Mouse (Mus musculus): ENCODE results near the gene Slc27a5. TPM values are rescaled to one million over a fixed set of nuclear protein-coding genes. Genes with fewer than 3 reads are reported as not detected.

Slc27a5 gene
- polyA plus RNA-seq, 1 experiment from 2014 or later = not detected

DNA sequence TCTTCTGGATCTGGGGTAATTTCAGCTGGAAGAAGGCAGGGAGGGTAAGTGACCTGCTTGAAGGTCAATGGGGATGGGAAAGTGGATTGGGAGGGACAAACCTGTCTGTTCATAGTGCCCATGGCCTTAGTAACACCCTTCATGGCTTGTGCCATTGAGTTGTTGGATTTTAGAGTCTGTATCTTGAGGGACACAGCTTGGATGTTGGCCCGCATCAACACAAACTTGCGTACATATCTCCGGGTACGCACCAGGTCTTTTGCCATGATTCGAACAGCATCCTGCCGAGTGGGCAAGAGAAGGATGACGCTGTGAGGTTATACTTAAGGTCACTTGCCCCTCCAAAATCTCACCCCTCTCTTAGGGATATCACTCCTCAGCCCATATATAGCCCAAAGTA is 34.5 kb upstream of the Slc27a5 start:
- no peak for ATAC-seq (ENCODE audit: insufficient number of reproducible peaks, insufficient read depth, low FRiP score, low read depth)
- Histone ChIP-seq H3K36me3 (ENCODE audit: control insufficient read depth, insufficient read depth, low read length) (peaks cover 72% of the 10 kb centered on the region), H3K27me3 (ENCODE audit: control insufficient read depth, insufficient read depth, low read length) (no peaks in the 10 kb centered on the region), H3K4me2 (replicated peaks; ENCODE audit: low read depth, low read length) (no peak overlapping the region), H3K27ac (ENCODE audit: low read length) (no peak overlapping the region), H3K4me1 (ENCODE audit: control insufficient read depth, insufficient read depth, low read length) (peaks cover 23% of the 10 kb centered on the region), H3K9ac (replicated peaks; ENCODE audit: low read depth, low read length) (no peak overlapping the region), H3K9me3 (ENCODE audit: control insufficient read depth, low read depth, low read length) (no peaks in the 10 kb centered on the region), H3K4me3 (ENCODE audit: low read depth, low read length) (no peak overlapping the region)
- 90% methylated on average over 7 of the region's 7 CpGs for WGBS

DNA sequence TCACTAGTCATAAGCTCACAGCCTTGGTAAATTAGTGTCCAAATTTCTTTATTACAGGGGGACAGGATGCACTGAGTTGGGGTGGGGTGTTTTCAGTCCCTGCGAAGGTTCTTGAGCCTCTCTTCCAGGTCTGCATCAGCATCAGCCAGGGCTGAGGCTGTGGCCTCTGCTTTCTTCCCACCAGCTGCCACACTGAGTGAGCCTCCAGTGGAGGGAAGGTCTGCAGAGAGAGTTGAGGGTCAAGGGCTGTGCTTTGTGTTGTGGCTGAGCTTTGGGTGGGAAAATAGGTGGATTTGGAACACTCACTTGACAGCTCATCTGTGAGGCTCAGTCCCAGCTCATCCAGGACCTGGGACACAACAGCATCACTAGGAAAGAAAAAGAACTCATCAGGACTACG is 34.0 kb upstream of the Slc27a5 start:
- no peak for ATAC-seq (ENCODE audit: insufficient number of reproducible peaks, insufficient read depth, low FRiP score, low read depth)
- 81% methylated on average over 2 of the region's 2 CpGs for WGBS

DNA sequence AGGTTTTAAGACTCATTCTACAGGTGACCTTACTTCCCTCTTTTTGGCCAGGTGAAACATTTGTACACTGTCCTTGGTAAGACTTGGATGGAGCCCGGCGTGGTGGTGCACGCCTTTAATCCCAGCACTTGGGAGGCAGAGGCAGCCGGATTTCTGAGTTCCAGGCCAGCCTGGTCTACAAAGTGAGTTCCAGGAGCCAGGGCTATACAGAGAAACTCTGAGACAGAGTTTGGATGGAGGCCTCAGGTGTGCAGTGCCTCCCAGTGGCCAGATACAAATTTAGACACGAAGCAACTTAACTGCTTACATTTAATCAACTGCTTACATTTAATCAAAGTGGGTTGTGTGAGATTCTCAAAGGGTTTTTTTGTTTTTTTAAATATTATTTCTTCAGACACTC is 33.1 kb upstream of the Slc27a5 start:
- no peak overlapping the region for H3K27ac ChIP-seq (ENCODE audit: low read length)
- ATAC-seq (ENCODE audit: insufficient number of reproducible peaks, insufficient read depth, low FRiP score, low read depth) = no peak
- no peak overlapping the region for H3K9ac ChIP-seq (replicated peaks; ENCODE audit: low read depth, low read length)
- no peaks in the 10 kb centered on the region for H3K27me3 ChIP-seq (ENCODE audit: control insufficient read depth, insufficient read depth, low read length)
- 71% methylated on average over 5 of the region's 5 CpGs for WGBS
- peaks cover 82% of the 10 kb centered on the region for H3K36me3 ChIP-seq (ENCODE audit: control insufficient read depth, insufficient read depth, low read length)
- H3K4me2 ChIP-seq (replicated peaks; ENCODE audit: low read depth, low read length) = no peak overlapping the region
- H3K9me3 ChIP-seq (ENCODE audit: control insufficient read depth, low read depth, low read length) = no peaks in the 10 kb centered on the region
- no peak overlapping the region for H3K4me3 ChIP-seq (ENCODE audit: low read depth, low read length)
- peaks cover 21% of the 10 kb centered on the region for H3K4me1 ChIP-seq (ENCODE audit: control insufficient read depth, insufficient read depth, low read length)

More for the DNA sequence above, 34.0 kb upstream of the Slc27a5 start:
- no peak overlapping the region for H3K4me3 ChIP-seq (ENCODE audit: low read depth, low read length)
- H3K27ac ChIP-seq (ENCODE audit: low read length) = no peak overlapping the region
- no peak overlapping the region for H3K4me2 ChIP-seq (replicated peaks; ENCODE audit: low read depth, low read length)
- no peaks in the 10 kb centered on the region for H3K27me3 ChIP-seq (ENCODE audit: control insufficient read depth, insufficient read depth, low read length)
- H3K9ac ChIP-seq (replicated peaks; ENCODE audit: low read depth, low read length) = no peak overlapping the region
- H3K9me3 ChIP-seq (ENCODE audit: control insufficient read depth, low read depth, low read length) = no peaks in the 10 kb centered on the region
- H3K36me3 ChIP-seq (ENCODE audit: control insufficient read depth, insufficient read depth, low read length) = peaks cover 77% of the 10 kb centered on the region
- H3K4me1 ChIP-seq (ENCODE audit: control insufficient read depth, insufficient read depth, low read length) = peaks cover 23% of the 10 kb centered on the region

DNA sequence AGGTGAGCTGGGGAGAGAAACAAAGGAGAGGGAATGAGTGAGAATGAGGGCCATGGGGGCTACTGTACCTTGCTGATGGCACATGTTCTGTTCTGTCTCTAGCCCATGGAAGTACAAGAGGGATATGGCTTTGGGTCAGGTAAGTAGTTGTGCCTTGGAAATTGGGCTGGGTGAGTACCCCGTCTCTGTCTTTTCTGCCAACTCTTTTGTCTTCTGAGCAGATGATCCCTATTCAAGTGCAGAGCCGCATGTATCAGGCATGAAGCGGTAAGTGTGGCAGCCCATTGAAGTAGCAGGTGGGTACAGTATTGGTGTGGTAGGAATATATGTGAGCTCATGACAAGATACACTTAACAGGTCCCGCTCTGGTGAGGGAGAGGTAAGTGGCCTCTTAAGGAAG is 31.0 kb upstream of the Slc27a5 start:
- Histone ChIP-seq H3K4me1 (ENCODE audit: control insufficient read depth, insufficient read depth, low read length) (peaks cover 22% of the 10 kb centered on the region), H3K4me2 (replicated peaks; ENCODE audit: low read depth, low read length) (no peak overlapping the region), H3K36me3 (ENCODE audit: control insufficient read depth, insufficient read depth, low read length) (peaks cover 78% of the 10 kb centered on the region), H3K9ac (replicated peaks; ENCODE audit: low read depth, low read length) (no peak overlapping the region), H3K27me3 (ENCODE audit: control insufficient read depth, insufficient read depth, low read length) (no peaks in the 10 kb centered on the region), H3K27ac (ENCODE audit: low read length) (no peak overlapping the region), H3K9me3 (ENCODE audit: control insufficient read depth, low read depth, low read length) (no peaks in the 10 kb centered on the region), H3K4me3 (ENCODE audit: low read depth, low read length) (no peak overlapping the region)
- no peak for ATAC-seq (ENCODE audit: insufficient number of reproducible peaks, insufficient read depth, low FRiP score, low read depth)
- WGBS = 96% methylated on average over 4 of the region's 4 CpGs

DNA sequence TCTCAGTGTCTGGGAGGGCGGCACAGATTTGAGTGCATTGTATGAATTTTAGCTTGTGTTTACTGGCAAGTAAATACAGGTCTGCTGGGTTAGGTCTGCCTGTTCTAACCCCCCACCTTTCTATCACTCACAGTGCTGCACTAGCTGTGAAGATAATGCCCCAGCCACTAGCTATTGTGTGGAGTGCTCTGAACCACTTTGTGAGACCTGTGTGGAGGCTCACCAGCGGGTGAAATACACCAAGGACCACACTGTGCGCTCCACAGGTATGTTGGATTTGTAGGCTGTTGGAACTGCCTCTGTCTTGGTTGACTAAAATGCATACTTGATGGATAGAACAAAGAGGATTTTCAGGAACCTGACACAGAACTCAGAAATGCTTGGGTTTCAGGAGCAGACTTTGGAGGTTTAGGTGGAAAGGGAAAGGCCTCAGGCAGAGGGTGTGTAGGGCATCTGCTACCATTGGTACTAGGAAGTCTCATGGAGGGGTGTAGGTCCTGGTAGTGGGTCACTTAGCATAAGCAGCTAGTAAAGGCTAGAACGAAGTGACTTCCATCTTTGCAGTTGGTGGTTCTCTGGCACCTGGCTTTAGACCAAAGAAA is 27.6 kb upstream of the Slc27a5 start:
- Histone ChIP-seq H3K9me3 (ENCODE audit: control insufficient read depth, low read depth, low read length) (no peaks in the 10 kb centered on the region), H3K4me3 (ENCODE audit: low read depth, low read length) (peak overlapping the region; percentile 91), H3K4me1 (ENCODE audit: control insufficient read depth, insufficient read depth, low read length) (peaks cover 15% of the 10 kb centered on the region), H3K9ac (replicated peaks; ENCODE audit: low read depth, low read length) (peak overlapping the region; percentile 96), H3K27me3 (ENCODE audit: control insufficient read depth, insufficient read depth, low read length) (no peaks in the 10 kb centered on the region), H3K27ac (ENCODE audit: low read length) (no peak overlapping the region), H3K36me3 (ENCODE audit: control insufficient read depth, insufficient read depth, low read length) (peaks cover 53% of the 10 kb centered on the region), H3K4me2 (replicated peaks; ENCODE audit: low read depth, low read length) (peak overlapping the region; percentile 99)
- WGBS = 36% methylated on average over 4 of the region's 4 CpGs
- no peak for ATAC-seq (ENCODE audit: insufficient number of reproducible peaks, insufficient read depth, low FRiP score, low read depth)

DNA sequence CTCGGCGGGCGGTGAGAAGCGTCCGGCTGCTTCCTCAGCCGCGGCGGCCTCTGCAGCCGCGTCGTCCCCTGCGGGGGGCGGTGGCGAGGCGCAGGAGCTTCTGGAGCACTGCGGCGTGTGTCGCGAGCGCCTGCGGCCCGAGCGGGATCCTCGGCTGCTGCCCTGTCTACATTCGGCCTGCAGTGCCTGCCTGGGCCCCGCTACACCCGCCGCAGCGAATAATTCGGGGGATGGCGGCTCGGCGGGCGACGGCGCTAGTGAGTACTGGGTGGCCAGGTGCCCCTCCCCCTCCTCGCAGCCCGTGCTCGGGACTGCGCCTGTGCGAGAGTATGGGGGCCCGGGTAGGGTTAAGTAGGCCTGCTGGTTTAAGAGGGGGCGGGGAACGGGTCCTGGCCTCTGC is 26.8 kb upstream of the Slc27a5 start:
- peak overlapping the region; percentile 99 for H3K27ac ChIP-seq (ENCODE audit: low read length)
- peaks cover 45% of the 10 kb centered on the region for H3K36me3 ChIP-seq (ENCODE audit: control insufficient read depth, insufficient read depth, low read length)
- H3K9ac ChIP-seq (replicated peaks; ENCODE audit: low read depth, low read length) = peak overlapping the region; percentile 96
- peaks cover 15% of the 10 kb centered on the region for H3K4me1 ChIP-seq (ENCODE audit: control insufficient read depth, insufficient read depth, low read length)
- no peaks in the 10 kb centered on the region for H3K9me3 ChIP-seq (ENCODE audit: control insufficient read depth, low read depth, low read length)
- H3K4me2 ChIP-seq (replicated peaks; ENCODE audit: low read depth, low read length) = peak overlapping the region; percentile 99
- WGBS = under 1% methylated on average over 40 of the region's 44 CpGs
- H3K4me3 ChIP-seq (ENCODE audit: low read depth, low read length) = peak overlapping the region; percentile 91
- peak; percentile 61 for ATAC-seq (ENCODE audit: insufficient number of reproducible peaks, insufficient read depth, low FRiP score, low read depth)
- no peaks in the 10 kb centered on the region for H3K27me3 ChIP-seq (ENCODE audit: control insufficient read depth, insufficient read depth, low read length)

DNA sequence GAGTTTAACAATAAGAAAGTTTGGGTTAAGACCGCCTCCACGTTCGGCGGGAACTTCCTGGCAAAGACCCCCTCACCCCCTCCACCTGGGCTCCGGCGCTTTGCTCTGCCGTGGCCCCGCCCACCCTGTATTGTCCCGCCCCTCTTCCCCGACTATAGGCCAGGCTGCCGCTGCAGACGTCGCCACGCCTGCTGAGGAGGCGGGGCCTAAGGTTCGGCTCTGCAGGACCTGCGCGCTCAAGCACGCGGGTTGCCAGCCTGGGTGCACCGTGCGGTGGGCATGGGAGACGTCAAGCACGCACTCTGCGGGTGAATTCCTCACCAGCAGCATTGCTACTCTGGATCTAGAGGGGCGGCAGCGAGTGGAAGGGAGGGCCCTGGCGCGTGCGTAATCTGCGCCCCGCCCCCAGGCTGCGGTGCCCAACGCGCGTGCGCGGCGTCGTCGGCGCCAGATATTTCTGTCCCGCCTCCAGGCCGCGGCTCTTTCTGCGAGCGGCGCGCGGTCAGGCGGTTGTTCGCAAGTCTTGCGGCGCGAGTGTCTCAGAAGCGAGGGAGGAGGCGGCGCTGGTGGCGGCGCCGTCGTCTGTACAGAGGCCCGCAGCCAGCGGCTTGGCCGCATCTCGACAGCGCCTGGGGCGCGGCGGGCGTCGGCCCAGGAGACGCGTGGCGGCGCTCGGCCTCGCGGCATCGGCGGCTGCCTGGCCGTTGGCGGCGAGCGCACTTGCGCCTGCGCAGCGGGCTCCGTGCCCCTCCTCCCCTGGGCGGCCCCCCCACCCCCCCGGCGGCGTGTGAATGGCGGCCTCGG is 26.1 kb upstream of the Slc27a5 start:
- Histone ChIP-seq H3K27ac (ENCODE audit: low read length) (peak overlapping the region; percentile 99), H3K9ac (replicated peaks; ENCODE audit: low read depth, low read length) (peak overlapping the region; percentile 96), H3K36me3 (ENCODE audit: control insufficient read depth, insufficient read depth, low read length) (peaks cover 38% of the 10 kb centered on the region), H3K4me2 (replicated peaks; ENCODE audit: low read depth, low read length) (peak overlapping the region; percentile 99), H3K4me3 (ENCODE audit: low read depth, low read length) (peak overlapping the region; percentile 91), H3K9me3 (ENCODE audit: control insufficient read depth, low read depth, low read length) (no peaks in the 10 kb centered on the region), H3K27me3 (ENCODE audit: control insufficient read depth, insufficient read depth, low read length) (no peaks in the 10 kb centered on the region), H3K4me1 (ENCODE audit: control insufficient read depth, insufficient read depth, low read length) (peaks cover 15% of the 10 kb centered on the region)
- peak; percentile 83 for ATAC-seq (ENCODE audit: insufficient number of reproducible peaks, insufficient read depth, low FRiP score, low read depth)
- WGBS = under 1% methylated on average over 86 of the region's 95 CpGs

DNA sequence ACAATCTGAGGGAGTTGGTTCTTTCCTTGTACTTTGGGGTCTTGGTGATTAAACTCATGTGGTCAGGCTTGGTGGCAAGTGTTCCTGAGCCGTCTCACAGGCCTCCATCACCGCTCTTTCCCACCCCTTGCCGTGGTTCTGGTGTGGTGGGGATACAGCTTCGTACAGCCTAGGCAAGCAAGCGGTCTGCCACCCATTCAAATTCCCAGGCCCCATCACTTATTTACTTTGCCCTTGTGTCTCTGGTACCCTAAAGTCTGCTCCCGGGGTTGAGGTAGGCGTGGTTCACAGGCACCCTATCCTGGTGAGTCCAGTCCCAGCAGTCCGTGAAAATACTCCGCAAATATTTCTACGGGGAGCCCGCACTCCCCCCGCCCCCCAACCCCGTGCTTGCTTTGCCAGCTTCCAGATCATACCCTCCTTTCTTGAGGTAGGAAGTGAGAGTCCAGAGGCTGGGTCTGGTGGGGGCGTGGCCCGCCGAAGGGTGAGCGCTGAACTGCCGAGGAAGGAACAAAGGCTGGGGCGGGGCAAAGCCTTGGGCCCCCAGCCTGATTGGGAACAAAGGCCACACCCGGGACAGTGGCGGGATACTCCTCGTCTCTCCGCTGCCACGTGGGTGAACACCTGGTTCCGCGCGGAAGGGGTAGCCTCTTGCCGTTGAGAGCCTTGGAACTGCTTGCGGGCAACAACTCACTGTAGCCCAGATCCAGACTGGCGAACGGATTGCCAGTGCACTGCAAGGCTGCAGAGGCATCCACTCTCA is 25.0 kb upstream of the Slc27a5 start:
- Histone ChIP-seq H3K4me2 (replicated peaks; ENCODE audit: low read depth, low read length) (peak overlapping the region; percentile 99), H3K27me3 (ENCODE audit: control insufficient read depth, insufficient read depth, low read length) (no peaks in the 10 kb centered on the region), H3K9ac (replicated peaks; ENCODE audit: low read depth, low read length) (peak overlapping the region; percentile 61), H3K9me3 (ENCODE audit: control insufficient read depth, low read depth, low read length) (no peaks in the 10 kb centered on the region), H3K4me1 (ENCODE audit: control insufficient read depth, insufficient read depth, low read length) (peaks cover 15% of the 10 kb centered on the region), H3K27ac (ENCODE audit: low read length) (peak overlapping the region; percentile 99), H3K36me3 (ENCODE audit: control insufficient read depth, insufficient read depth, low read length) (peaks cover 27% of the 10 kb centered on the region), H3K4me3 (ENCODE audit: low read depth, low read length) (peak overlapping the region; percentile 91)
- WGBS = 3% methylated on average over 31 of the region's 31 CpGs
- ATAC-seq (ENCODE audit: insufficient number of reproducible peaks, insufficient read depth, low FRiP score, low read depth) = peak; percentile 74
